Mouse (Mus musculus) heart, embryonic 15.5 days (tissue): Measurements from ENCODE around the gene Usp21. TPM values are rescaled to one million over a fixed set of nuclear protein-coding genes. Genes with fewer than 3 reads are reported as not detected.

ENCODE experiments used
- ATAC-seq: fragments of 200-750 bp; cut with Nextera tagmentation; replicated peaks from 2 replicates; pipeline ENCODE4 v1.8.0; 2017; ENCODE audit warnings: low read depth, moderate TSS enrichment; ENCODE audit not compliant: insufficient number of reproducible peaks, insufficient read depth, low FRiP score
- H3K27ac ChIP-seq: fragments of 300-500 bp; sonication (generic); 2 replicates; pipeline ENCODE4 v1.5.1; 2015; ENCODE audit warnings: mild to moderate bottlenecking, inconsistent platforms
- H3K27me3 ChIP-seq: fragments of 300-500 bp; sonication (generic); 2 replicates; pipeline ENCODE4 v1.6.1; 2015; ENCODE audit warnings: inconsistent platforms
- H3K36me3 ChIP-seq: fragments of 300-500 bp; sonication (generic); 2 replicates; pipeline ENCODE4 v1.6.1; 2015; ENCODE audit warnings: mild to moderate bottlenecking, inconsistent platforms
- H3K4me1 ChIP-seq: fragments of 300-500 bp; sonication (generic); replicated peaks from 2 replicates; pipeline ENCODE4 v1.6.1; 2015; ENCODE audit warnings: inconsistent platforms
- H3K4me2 ChIP-seq: fragments of 300-500 bp; sonication (generic); 2 replicates; pipeline ENCODE4 v1.6.1; 2015; ENCODE audit warnings: inconsistent platforms, mild to moderate bottlenecking, moderate library complexity
- H3K4me3 ChIP-seq: fragments of 300-500 bp; sonication (generic); 2 replicates; pipeline ENCODE4 v1.5.1; 2015; ENCODE audit warnings: mild to moderate bottlenecking, inconsistent platforms
- H3K9ac ChIP-seq: fragments of 300-500 bp; sonication (generic); 2 replicates; pipeline ENCODE4 v1.6.1; 2015; ENCODE audit warnings: mild to moderate bottlenecking, inconsistent platforms
- H3K9me3 ChIP-seq: fragments of 300-500 bp; sonication (generic); replicated peaks from 2 replicates; pipeline ENCODE4 v1.6.1; 2016; ENCODE audit warnings: inconsistent platforms
- WGBS: fragments of 180-500 bp; shearing (Covaris S2); methylation state at CpG from one replicate; pipeline ENCODE4 v1.1.7; 2015; ENCODE audit warnings: mixed read lengths; 5-methylcytosine and 5-hydroxymethylcytosine counted together
- polyA plus RNA-seq: library from polyadenylated mRNA; unstranded; fragments of >200 nt; fragmentation: Nextera tagmentation; extraction: Ambion mirVana; gene quantifications from 2 replicates; pipeline ENCODE4 v1.2.1, GENCODE M21; 2015

Usp21 gene
- polyA plus RNA-seq, 1 experiment from 2014 or later, result 44.9 TPM

DNA sequence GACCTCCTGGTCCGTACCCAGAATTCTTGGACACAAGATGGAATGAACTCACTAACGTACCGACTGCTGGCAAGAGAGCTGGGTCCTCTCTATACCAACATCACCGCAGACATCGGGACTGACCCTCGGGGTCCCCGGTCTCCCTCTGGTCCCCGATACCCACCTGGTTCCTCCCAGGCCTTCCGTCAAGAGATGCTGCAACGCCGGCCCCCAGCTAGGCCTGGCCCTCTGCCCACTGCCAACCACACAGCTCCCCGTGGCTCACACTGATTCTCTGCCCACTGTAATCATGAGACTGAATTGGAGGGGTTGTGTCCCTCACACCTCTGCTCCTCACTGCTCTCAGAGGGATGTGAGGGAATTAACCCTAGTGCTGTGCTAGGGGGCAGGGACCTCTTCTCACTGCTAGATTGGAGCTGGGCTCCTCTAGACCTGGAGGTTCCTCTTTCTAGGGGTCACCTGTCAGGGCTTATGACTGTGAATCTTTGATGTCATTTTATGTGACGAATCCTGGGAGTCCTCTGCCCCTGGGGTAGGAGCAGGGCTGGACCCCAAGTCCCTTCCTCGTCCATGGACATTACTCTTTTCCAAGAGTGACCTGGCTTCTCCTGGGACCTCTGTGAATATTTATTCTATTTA, 11.6 kb downstream of the Usp21 start:
- ATAC-seq, result no peak
- H3K27ac ChIP-seq, result no peak overlapping the region
- 87% methylated on average over 14 of the region's 14 CpGs for WGBS
- peaks cover 15% of the 10 kb centered on the region for H3K4me1 ChIP-seq
- H3K36me3 ChIP-seq, result peaks cover 54% of the 10 kb centered on the region
- H3K4me3 ChIP-seq, result no peak overlapping the region
- no peaks in the 10 kb centered on the region for H3K27me3 ChIP-seq
- no peak overlapping the region for H3K9ac ChIP-seq
- H3K4me2 ChIP-seq, result no peak overlapping the region
- H3K9me3 ChIP-seq, result no peaks in the 10 kb centered on the region

DNA sequence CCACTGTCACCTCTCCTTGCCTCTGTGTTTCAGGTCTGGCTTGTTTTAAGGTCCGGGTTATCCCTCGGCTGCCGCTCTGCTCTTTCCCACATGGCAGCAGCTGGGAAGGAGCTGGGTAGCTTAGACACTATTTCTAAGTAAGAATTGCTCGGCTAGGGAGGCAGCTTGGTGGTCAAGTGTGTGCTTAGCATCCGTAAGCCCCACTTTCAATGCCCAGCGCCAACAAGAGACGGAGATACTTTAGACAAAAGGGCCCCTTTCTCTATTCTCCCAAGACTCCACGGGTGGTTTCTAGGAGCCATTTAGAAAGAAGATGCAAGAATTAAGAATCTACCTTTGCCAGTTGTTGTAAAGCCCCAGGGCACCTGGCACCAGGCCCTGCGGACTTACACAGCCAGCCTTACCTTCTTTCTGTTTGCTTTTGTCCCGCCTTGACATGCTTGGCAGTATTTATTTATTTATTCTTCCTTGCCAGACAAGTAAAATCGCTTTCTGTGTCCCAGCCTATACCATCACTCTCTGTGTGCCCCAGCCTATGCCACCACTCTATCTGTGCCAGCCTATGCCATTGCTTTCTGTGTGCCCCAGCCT, 12.6 kb downstream of the Usp21 start:
- Histone ChIP-seq H3K4me2 (no peak overlapping the region), H3K36me3 (peaks cover 54% of the 10 kb centered on the region), H3K4me1 (peaks cover 18% of the 10 kb centered on the region), H3K27me3 (no peaks in the 10 kb centered on the region), H3K27ac (no peak overlapping the region), H3K9ac (no peak overlapping the region), H3K9me3 (no peaks in the 10 kb centered on the region), H3K4me3 (no peak overlapping the region)
- ATAC-seq, result no peak
- 90% methylated on average over 11 of the region's 11 CpGs for WGBS

DNA sequence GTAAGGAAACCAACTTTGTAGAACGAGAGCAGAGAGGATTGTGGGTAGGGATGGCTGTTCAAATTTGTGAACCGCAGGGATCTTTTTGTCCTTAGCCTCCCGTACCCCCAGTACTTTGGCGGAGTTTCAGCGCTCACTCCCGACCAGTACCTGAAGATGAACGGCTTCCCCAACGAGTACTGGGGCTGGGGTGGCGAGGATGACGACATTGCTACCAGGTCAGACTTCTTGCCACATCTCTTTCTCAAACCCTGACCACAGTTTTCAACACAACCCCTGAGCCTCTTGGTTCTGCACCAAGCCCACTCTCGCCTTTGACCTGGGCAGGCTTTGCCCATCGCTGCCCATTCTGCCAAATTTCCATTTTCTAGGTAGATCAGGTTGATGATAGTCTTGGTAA, 13.6 kb downstream of the Usp21 start:
- no peak for ATAC-seq
- Histone ChIP-seq H3K4me3 (no peak overlapping the region), H3K4me2 (no peak overlapping the region), H3K27ac (no peak overlapping the region), H3K9ac (no peak overlapping the region), H3K36me3 (peaks cover 54% of the 10 kb centered on the region), H3K27me3 (no peaks in the 10 kb centered on the region), H3K4me1 (peaks cover 12% of the 10 kb centered on the region), H3K9me3 (no peaks in the 10 kb centered on the region)
- WGBS, result 92% methylated on average over 12 of the region's 12 CpGs

DNA sequence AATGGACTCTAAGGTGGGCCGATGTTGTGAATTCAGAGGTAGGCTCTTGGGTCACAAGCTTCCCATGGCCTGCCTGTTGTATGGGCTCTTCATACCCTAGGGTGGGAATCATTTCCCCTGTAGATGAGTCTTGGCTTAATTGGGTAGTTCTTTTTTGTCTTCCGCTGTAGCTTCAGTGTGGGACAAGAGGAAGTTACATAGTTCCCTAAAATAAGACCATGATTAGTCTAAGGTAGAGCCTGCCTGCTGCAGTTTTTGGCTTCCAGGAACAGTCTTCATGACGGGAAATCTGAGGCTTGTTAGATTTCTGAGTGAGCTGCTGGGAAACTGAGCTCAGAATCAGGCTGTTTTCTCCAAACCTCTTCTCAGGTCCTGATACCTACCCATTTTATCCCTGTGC, 15.7 kb downstream of the Usp21 start:
- H3K27me3 ChIP-seq, result no peaks in the 10 kb centered on the region
- H3K4me2 ChIP-seq, result 0 out of 2 replicates have a peak overlapping the region, but pooled peaks have one; percentile 83
- H3K36me3 ChIP-seq, result peaks cover 47% of the 10 kb centered on the region
- H3K4me1 ChIP-seq, result peaks cover 12% of the 10 kb centered on the region
- no peak overlapping the region for H3K4me3 ChIP-seq
- WGBS, result 87% methylated on average over 3 of the region's 3 CpGs
- H3K9me3 ChIP-seq, result no peaks in the 10 kb centered on the region
- H3K9ac ChIP-seq, result no peak overlapping the region
- ATAC-seq, result no peak
- no peak overlapping the region for H3K27ac ChIP-seq

DNA sequence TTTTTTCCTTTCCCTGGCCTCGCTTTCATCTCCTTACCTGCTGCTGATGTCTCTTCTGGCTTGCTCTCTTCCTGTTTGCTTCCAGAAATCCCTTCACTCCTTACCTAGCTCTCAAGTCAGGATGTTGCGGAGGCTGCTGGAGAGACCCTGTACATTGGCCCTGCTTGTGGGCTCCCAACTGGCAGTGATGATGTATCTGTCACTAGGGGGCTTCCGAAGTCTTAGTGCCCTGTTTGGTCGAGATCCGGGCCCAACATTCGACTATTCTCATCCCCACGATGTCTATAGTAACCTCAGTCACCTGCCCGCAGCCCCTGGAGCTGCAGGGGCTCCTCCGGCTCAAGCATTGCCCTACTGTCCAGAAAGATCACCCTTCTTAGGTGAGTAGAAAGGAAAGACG, 16.2 kb downstream of the Usp21 start:
- Histone ChIP-seq H3K4me1 (peaks cover 12% of the 10 kb centered on the region), H3K36me3 (peaks cover 42% of the 10 kb centered on the region), H3K9me3 (no peaks in the 10 kb centered on the region), H3K27me3 (no peaks in the 10 kb centered on the region), H3K4me3 (peak overlapping the region; percentile 89; the same call in 1 of the 2 replicates), H3K27ac (no peak overlapping the region), H3K9ac (no peak overlapping the region), H3K4me2 (peak overlapping the region; percentile 83; the same call in 1 of the 2 replicates)
- ATAC-seq, result no peak
- WGBS, result 62% methylated on average over 10 of the region's 10 CpGs

DNA sequence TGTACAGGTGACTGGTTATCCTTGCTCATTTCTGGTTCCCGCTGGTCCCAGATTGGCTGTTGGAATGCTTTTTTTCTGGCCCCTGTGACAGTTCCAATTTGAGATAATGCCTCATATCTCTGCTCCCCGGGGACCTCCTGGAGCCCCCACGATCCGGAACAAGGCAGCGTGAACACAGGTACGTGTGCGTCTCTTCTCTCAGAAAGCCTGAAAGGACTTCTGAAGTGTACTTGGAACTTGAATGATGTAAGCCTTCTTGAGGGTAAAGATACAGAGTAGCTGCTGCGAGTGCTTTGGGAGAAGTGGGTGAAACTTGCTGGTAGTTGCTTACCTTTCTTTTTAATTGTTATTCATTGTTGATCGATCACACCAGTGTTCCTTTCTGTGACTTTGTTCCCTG, 16.6 kb downstream of the Usp21 start:
- 35% methylated on average over 9 of the region's 9 CpGs for WGBS
- Histone ChIP-seq H3K9ac (peak overlapping the region; percentile 83), H3K4me3 (peak overlapping the region; percentile 89), H3K36me3 (peaks cover 38% of the 10 kb centered on the region), H3K27me3 (no peaks in the 10 kb centered on the region), H3K4me2 (peak overlapping the region; percentile 83), H3K9me3 (no peaks in the 10 kb centered on the region), H3K27ac (0 out of 2 replicates have a peak overlapping the region, but pooled peaks have one; percentile 72), H3K4me1 (peaks cover 12% of the 10 kb centered on the region)
- ATAC-seq, result no peak

DNA sequence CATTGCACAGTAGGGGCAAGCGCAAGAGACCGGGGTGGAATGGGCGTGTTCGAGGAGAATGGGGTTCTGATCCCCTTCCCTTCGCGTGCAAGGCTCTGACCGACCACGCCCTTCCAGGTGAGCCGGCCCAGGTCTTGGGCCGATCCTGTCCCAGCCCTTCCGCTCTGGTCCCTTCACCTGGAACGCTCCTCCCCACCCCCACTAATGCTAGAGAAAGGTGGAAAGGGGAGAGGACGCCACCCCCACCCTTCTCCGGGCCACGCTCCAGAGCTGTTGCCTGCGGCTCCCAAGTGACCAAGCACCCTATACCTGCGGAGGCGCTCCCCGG, 17.3 kb downstream of the Usp21 start:
- Histone ChIP-seq H3K27me3 (no peaks in the 10 kb centered on the region), H3K36me3 (peaks cover 31% of the 10 kb centered on the region), H3K9ac (peak overlapping the region; percentile 83), H3K4me3 (peak overlapping the region; percentile 89), H3K27ac (peak overlapping the region; percentile 72), H3K4me2 (peak overlapping the region; percentile 83), H3K4me1 (peaks cover 12% of the 10 kb centered on the region), H3K9me3 (no peaks in the 10 kb centered on the region)
- WGBS, result under 1% methylated on average over 19 of the region's 19 CpGs
- peak; percentile 75 for ATAC-seq

DNA sequence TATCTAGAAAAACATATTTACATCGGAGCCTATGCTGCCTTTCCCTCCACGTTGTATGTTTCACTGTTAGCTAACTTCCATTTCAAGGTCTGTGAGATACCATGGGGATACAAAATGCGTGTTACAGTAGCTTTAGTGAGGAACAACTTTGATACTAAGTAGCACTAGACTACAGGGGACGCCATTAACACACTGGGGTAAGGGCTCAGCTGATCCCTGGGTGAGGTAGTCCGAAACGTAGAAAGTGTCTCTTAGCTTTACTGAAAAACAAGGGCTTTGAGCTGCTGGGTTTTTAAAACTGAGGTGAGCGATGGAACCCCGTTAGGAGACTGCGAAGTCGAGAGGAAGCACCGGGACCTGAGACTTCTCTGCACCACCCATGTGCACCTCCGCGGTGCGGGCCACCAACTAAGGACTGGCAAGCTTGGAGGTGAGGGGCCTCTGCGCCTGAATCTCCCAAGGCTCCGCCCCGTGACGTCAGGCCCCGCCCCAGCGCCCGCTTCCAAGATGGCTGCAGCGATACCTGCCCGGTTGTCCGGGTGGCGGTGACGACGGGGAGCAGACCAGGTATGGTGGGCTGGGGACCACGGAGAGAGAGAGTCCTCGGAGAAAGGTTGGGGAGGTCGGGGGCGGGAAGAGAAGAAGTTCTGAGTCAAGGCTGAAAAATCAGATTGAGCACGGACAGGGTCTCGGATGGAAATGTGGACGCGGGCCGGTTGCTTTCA, 17.8 kb downstream of the Usp21 start, which contains the start of gene B4galt3:
Gene B4galt3 (plus strand): TSS at position 481 of the 725 bp plus-strand sequence.
- peak within 1 kb of the TSS; percentile 83 for H3K4me2 ChIP-seq
- no peaks in the 10 kb centered on the region for H3K9me3 ChIP-seq
- H3K4me3 ChIP-seq, result peak within 1 kb of the TSS; percentile 89
- peak within 1 kb of the TSS; percentile 72 for H3K27ac ChIP-seq
- H3K9ac ChIP-seq, result peak within 1 kb of the TSS; percentile 83
- H3K27me3 ChIP-seq, result no peaks in the 10 kb centered on the region
- peak; percentile 92 for ATAC-seq
- peaks cover 12% of the 10 kb centered on the region for H3K4me1 ChIP-seq
- WGBS, result 3% methylated on average over 36 of the region's 36 CpGs
- H3K36me3 ChIP-seq, result peaks cover 26% of the 10 kb centered on the region

DNA sequence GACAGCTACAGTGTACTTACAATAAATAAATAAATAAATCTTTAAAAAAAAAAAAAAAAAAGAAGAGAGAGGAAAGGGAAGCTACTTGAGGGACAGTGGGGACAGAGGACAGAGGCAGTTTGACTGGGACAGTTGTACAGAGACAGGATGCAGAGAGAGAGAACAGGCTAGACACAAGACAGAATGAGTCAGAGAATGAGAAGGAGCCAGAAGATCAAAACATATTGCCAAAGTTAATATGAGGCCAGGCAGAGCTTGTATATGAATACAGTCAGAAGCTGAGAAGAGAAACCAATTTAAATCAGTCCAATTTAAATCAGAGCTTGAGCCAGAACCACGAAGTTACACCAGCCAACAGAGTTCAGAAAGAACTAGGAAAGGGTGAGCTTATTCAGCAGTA, 19.4 kb downstream of the Usp21 start:
- Histone ChIP-seq H3K36me3 (peaks cover 10% of the 10 kb centered on the region), H3K4me1 (peaks cover 18% of the 10 kb centered on the region), H3K9ac (no peak overlapping the region), H3K4me2 (no peak overlapping the region), H3K4me3 (no peak overlapping the region), H3K27ac (no peak overlapping the region), H3K27me3 (no peaks in the 10 kb centered on the region), H3K9me3 (no peaks in the 10 kb centered on the region)
- no peak for ATAC-seq
- WGBS, result 71% methylated on average over 1 of the region's 1 CpGs

DNA sequence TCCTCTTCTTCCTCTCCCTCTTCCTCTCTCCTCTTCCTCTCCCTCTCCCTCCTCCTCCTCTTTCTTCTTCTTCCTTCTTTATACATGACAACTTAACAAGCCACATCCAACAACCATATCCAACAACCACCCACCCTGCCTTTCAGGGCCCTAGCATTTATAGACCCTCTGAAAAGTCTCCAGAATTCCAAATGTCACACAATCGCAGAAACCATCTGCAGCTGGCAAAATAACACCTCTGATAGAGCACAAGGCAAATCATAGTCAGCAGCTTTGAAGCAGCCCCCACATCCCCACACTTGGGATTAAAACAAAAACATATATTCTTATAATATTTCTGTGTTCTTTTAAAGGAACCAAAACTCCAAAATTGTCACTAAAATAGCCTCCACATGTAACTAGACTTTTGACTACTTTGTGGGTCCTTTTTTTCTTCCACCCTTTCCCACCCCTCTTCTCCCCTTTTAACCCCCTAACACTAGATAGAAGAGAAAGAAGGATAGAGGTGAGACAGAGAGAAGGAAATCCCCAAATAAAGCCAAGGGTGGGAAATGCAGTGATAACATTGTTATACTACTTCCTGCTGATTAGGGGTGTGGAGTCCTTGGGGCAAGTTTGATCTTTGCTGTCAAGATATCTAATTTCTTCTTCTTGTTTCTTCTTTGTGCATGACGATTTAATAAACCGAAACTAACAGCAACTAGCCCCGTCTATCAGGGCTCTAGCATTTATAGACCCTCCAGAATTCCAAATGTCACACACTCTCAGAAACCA, 21.6 kb downstream of the Usp21 start:
- ATAC-seq, result no peak
- no peaks in the 10 kb centered on the region for H3K27me3 ChIP-seq
- 47% methylated on average over 4 of the region's 4 CpGs for WGBS
- no peak overlapping the region for H3K9ac ChIP-seq
- no peaks in the 10 kb centered on the region for H3K36me3 ChIP-seq
- peak overlapping the region; percentile 16; the same call in 1 of the 2 replicates for H3K27ac ChIP-seq
- H3K4me1 ChIP-seq, result peaks cover 20% of the 10 kb centered on the region
- H3K9me3 ChIP-seq, result no peaks in the 10 kb centered on the region
- no peak overlapping the region for H3K4me2 ChIP-seq
- no peak overlapping the region for H3K4me3 ChIP-seq
